Mouse (Mus musculus): ENCODE measurements around the gene Zdhhc19.

- TF ChIP-seq EP300 (IDR thresholded peaks at IDR 0.05; ENCODE audit: insufficient read depth, low read depth, low read length) (no peak), CTCF (IDR thresholded peaks at IDR 0.05) (no peak), POLR2A (IDR thresholded peaks at IDR 0.05; ENCODE audit: insufficient read depth, low read depth, low read length) (no peak)
Measured at GRCm38 (mm10) chr16:32568401-32568800, 72.3 kb downstream of the Zdhhc19 start.
